Mouse (Mus musculus): Measurements from ENCODE around the gene Proser2. TPM values are rescaled to one million over a fixed set of nuclear protein-coding genes. Genes with fewer than 3 reads are reported as not detected.

Proser2 gene
- polyA plus RNA-seq, 1 experiment from 2014 or later, result 24.0 TPM

- Histone ChIP-seq H3K4me1 (ENCODE audit: control insufficient read depth, insufficient read depth, low read length) (no peaks in the 10 kb centered on the region), H3K27ac (ENCODE audit: low read length) (no peak overlapping the region), H3K9ac (ENCODE audit: low read depth, low read length) (no peak overlapping the region), H3K4me2 (ENCODE audit: low read depth, low read length) (no peak overlapping the region), H3K4me3 (ENCODE audit: low read length) (no peak overlapping the region), H3K9me3 (ENCODE audit: control insufficient read depth, low read length) (no peaks in the 10 kb centered on the region), H3K36me3 (ENCODE audit: control insufficient read depth, insufficient read depth, low read length) (no peaks in the 10 kb centered on the region), H3K27me3 (replicated peaks; ENCODE audit: control insufficient read depth, insufficient read depth, low read length) (no peaks in the 10 kb centered on the region)
- 76% methylated on average over 16 of the region's 16 CpGs for WGBS
- no peak for ATAC-seq
Observed at GRCm38 (mm10) chr2:6142915-6143654, 13.1 kb upstream of the Proser2 start.

GRCm38 (mm10) chr2:6140572-6141161 is 10.7 kb upstream of the Proser2 start:
- no peak for ATAC-seq
- 80% methylated on average over 9 of the region's 9 CpGs for WGBS
- Histone ChIP-seq H3K4me2 (ENCODE audit: low read depth, low read length) (no peak overlapping the region), H3K4me3 (ENCODE audit: low read length) (no peak overlapping the region), H3K27ac (ENCODE audit: low read length) (no peak overlapping the region; the same call in 1 of the 2 replicates), H3K9ac (ENCODE audit: low read depth, low read length) (no peak overlapping the region), H3K27me3 (replicated peaks; ENCODE audit: control insufficient read depth, insufficient read depth, low read length) (no peaks in the 10 kb centered on the region), H3K36me3 (ENCODE audit: control insufficient read depth, insufficient read depth, low read length) (no peaks in the 10 kb centered on the region), H3K4me1 (ENCODE audit: control insufficient read depth, insufficient read depth, low read length) (no peaks in the 10 kb centered on the region), H3K9me3 (ENCODE audit: control insufficient read depth, low read length) (no peaks in the 10 kb centered on the region)

GRCm38 (mm10) chr2:6133871-6134270 is 3.9 kb upstream of the Proser2 start:
- no peak overlapping the region for H3K27ac ChIP-seq (ENCODE audit: low read length)
- H3K9me3 ChIP-seq (ENCODE audit: control insufficient read depth, low read length), result no peaks in the 10 kb centered on the region
- no peaks in the 10 kb centered on the region for H3K36me3 ChIP-seq (ENCODE audit: control insufficient read depth, insufficient read depth, low read length)
- no peak for ATAC-seq
- H3K9ac ChIP-seq (ENCODE audit: low read depth, low read length), result no peak overlapping the region
- H3K4me3 ChIP-seq (ENCODE audit: low read length), result no peak overlapping the region
- WGBS, result 92% methylated on average over 19 of the region's 19 CpGs
- 0 out of 2 replicates have a peak, but pooled peaks cover 2% of the 10 kb centered on the region for H3K4me1 ChIP-seq (ENCODE audit: control insufficient read depth, insufficient read depth, low read length)
- no peaks in the 10 kb centered on the region for H3K27me3 ChIP-seq (replicated peaks; ENCODE audit: control insufficient read depth, insufficient read depth, low read length)
- no peak overlapping the region for H3K4me2 ChIP-seq (ENCODE audit: low read depth, low read length)

- 35% methylated on average over 8 of the region's 8 CpGs for WGBS
- Histone ChIP-seq H3K36me3 (ENCODE audit: control insufficient read depth, insufficient read depth, low read length) (no peaks in the 10 kb centered on the region), H3K9ac (ENCODE audit: low read depth, low read length) (peak overlapping the region; percentile 80), H3K9me3 (ENCODE audit: control insufficient read depth, low read length) (no peaks in the 10 kb centered on the region), H3K27me3 (replicated peaks; ENCODE audit: control insufficient read depth, insufficient read depth, low read length) (no peaks in the 10 kb centered on the region), H3K4me3 (ENCODE audit: low read length) (peak overlapping the region; percentile 64), H3K4me1 (ENCODE audit: control insufficient read depth, insufficient read depth, low read length) (peaks cover 6% of the 10 kb centered on the region; the same call in 1 of the 2 replicates), H3K4me2 (ENCODE audit: low read depth, low read length) (peak overlapping the region; percentile 72), H3K27ac (ENCODE audit: low read length) (0 out of 2 replicates have a peak overlapping the region, but pooled peaks have one; percentile 43)
- no peak for ATAC-seq
Observed at GRCm38 (mm10) chr2:6128881-6129280, 1.1 kb downstream of the Proser2 start.

GRCm38 (mm10) chr2:6128136-6128805 is 1.7 kb downstream of the Proser2 start:
- H3K9ac ChIP-seq (ENCODE audit: low read depth, low read length), result peak overlapping the region; percentile 80; the same call in 1 of the 2 replicates
- H3K27me3 ChIP-seq (replicated peaks; ENCODE audit: control insufficient read depth, insufficient read depth, low read length), result no peaks in the 10 kb centered on the region
- ATAC-seq, result no peak
- H3K4me1 ChIP-seq (ENCODE audit: control insufficient read depth, insufficient read depth, low read length), result peaks cover 6% of the 10 kb centered on the region
- no peak overlapping the region for H3K27ac ChIP-seq (ENCODE audit: low read length)
- H3K36me3 ChIP-seq (ENCODE audit: control insufficient read depth, insufficient read depth, low read length), result no peaks in the 10 kb centered on the region
- 78% methylated on average over 11 of the region's 11 CpGs for WGBS
- peak overlapping the region; percentile 64 for H3K4me3 ChIP-seq (ENCODE audit: low read length)
- peak overlapping the region; percentile 72 for H3K4me2 ChIP-seq (ENCODE audit: low read depth, low read length)
- no peaks in the 10 kb centered on the region for H3K9me3 ChIP-seq (ENCODE audit: control insufficient read depth, low read length)

- H3K36me3 ChIP-seq (ENCODE audit: control insufficient read depth, insufficient read depth, low read length), result no peaks in the 10 kb centered on the region
- H3K27ac ChIP-seq (ENCODE audit: low read length), result no peak overlapping the region
- no peaks in the 10 kb centered on the region for H3K9me3 ChIP-seq (ENCODE audit: control insufficient read depth, low read length)
- WGBS, result 79% methylated on average over 7 of the region's 7 CpGs
- no peak for ATAC-seq
- no peaks in the 10 kb centered on the region for H3K27me3 ChIP-seq (replicated peaks; ENCODE audit: control insufficient read depth, insufficient read depth, low read length)
- H3K4me2 ChIP-seq (ENCODE audit: low read depth, low read length), result no peak overlapping the region
- H3K4me3 ChIP-seq (ENCODE audit: low read length), result no peak overlapping the region
- no peak overlapping the region for H3K9ac ChIP-seq (ENCODE audit: low read depth, low read length)
- H3K4me1 ChIP-seq (ENCODE audit: control insufficient read depth, insufficient read depth, low read length), result peaks cover 14% of the 10 kb centered on the region
Observed at GRCm38 (mm10) chr2:6123046-6123445, 7.0 kb downstream of the Proser2 start.

GRCm38 (mm10) chr2:6121091-6121490 is 8.9 kb downstream of the Proser2 start:
- Histone ChIP-seq H3K27me3 (replicated peaks; ENCODE audit: control insufficient read depth, insufficient read depth, low read length) (no peaks in the 10 kb centered on the region), H3K4me3 (ENCODE audit: low read length) (no peak overlapping the region), H3K4me1 (ENCODE audit: control insufficient read depth, insufficient read depth, low read length) (peaks cover 13% of the 10 kb centered on the region), H3K9ac (ENCODE audit: low read depth, low read length) (no peak overlapping the region), H3K27ac (ENCODE audit: low read length) (no peak overlapping the region), H3K9me3 (ENCODE audit: control insufficient read depth, low read length) (no peaks in the 10 kb centered on the region), H3K36me3 (ENCODE audit: control insufficient read depth, insufficient read depth, low read length) (no peaks in the 10 kb centered on the region), H3K4me2 (ENCODE audit: low read depth, low read length) (no peak overlapping the region)
- WGBS, result 78% methylated on average over 2 of the region's 2 CpGs
- no peak for ATAC-seq

GRCm38 (mm10) chr2:6118246-6118645 is 11.8 kb downstream of the Proser2 start:
- H3K36me3 ChIP-seq (ENCODE audit: control insufficient read depth, insufficient read depth, low read length), result no peaks in the 10 kb centered on the region
- H3K4me2 ChIP-seq (ENCODE audit: low read depth, low read length), result peak overlapping the region; percentile 9; the same call in 1 of the 2 replicates
- H3K4me3 ChIP-seq (ENCODE audit: low read length), result no peak overlapping the region
- H3K9me3 ChIP-seq (ENCODE audit: control insufficient read depth, low read length), result no peaks in the 10 kb centered on the region
- WGBS, result 63% methylated on average over 10 of the region's 10 CpGs
- H3K4me1 ChIP-seq (ENCODE audit: control insufficient read depth, insufficient read depth, low read length), result peaks cover 12% of the 10 kb centered on the region; the same call in 1 of the 2 replicates
- ATAC-seq, result peak; percentile 96
- H3K9ac ChIP-seq (ENCODE audit: low read depth, low read length), result peak overlapping the region; percentile 7; the same call in 1 of the 2 replicates
- peak overlapping the region; percentile 61 for H3K27ac ChIP-seq (ENCODE audit: low read length)
- H3K27me3 ChIP-seq (replicated peaks; ENCODE audit: control insufficient read depth, insufficient read depth, low read length), result no peaks in the 10 kb centered on the region

GRCm38 (mm10) chr2:6113792-6114191 is 16.2 kb downstream of the Proser2 start:
- H3K9me3 ChIP-seq (ENCODE audit: control insufficient read depth, low read length), result no peaks in the 10 kb centered on the region
- WGBS, result 87% methylated on average over 12 of the region's 12 CpGs

More at GRCm38 (mm10) chr2:6113792-6114191, 16.2 kb downstream of the Proser2 start:
- no peak overlapping the region for H3K4me2 ChIP-seq (ENCODE audit: low read depth, low read length)
- no peak overlapping the region for H3K9ac ChIP-seq (ENCODE audit: low read depth, low read length)
- ATAC-seq, result no peak
- H3K4me3 ChIP-seq (ENCODE audit: low read length), result no peak overlapping the region
- no peaks in the 10 kb centered on the region for H3K27me3 ChIP-seq (replicated peaks; ENCODE audit: control insufficient read depth, insufficient read depth, low read length)
- H3K27ac ChIP-seq (ENCODE audit: low read length), result no peak overlapping the region
- H3K36me3 ChIP-seq (ENCODE audit: control insufficient read depth, insufficient read depth, low read length), result no peaks in the 10 kb centered on the region
- peaks cover 5% of the 10 kb centered on the region; the same call in 1 of the 2 replicates for H3K4me1 ChIP-seq (ENCODE audit: control insufficient read depth, insufficient read depth, low read length)

Data from intestine, embryonic 16.5 days (tissue).